Mouse (Mus musculus) spleen, postnatal 14 days (tissue): ENCODE measurements around the gene Plekhh2.

Source experiments
- DNase-seq, 2 experiments: peaks; one replicate each; pipeline ENCODE4 v3.0.0; 2021 to 2022; ENCODE audit warnings: low spot score in 2 of 2

Gene Plekhh2

DNA sequence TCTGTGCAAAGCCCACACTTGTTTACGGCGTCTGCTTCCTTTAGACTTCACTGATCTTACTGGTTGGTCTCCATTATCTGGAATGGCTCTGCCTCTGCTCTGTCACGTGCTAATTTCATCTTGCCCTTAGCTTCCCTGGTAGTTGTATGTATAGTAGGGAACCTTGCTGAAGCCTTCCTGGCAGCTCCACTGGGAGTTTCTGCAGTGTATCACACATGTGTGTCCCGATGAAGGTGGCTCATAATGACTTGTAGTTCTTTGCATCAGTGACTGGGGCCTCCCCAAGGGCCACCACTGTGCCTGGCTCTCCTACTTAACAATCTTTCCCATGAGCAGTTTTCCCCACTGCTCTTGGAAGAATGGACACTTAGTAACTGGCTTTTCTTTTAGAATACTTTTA, 96.9 kb downstream of the Plekhh2 start:
- DNase-seq: no peak

- DNase-seq: no peak
Measured at GRCm38 (mm10) chr17:84611500-84611899, 99.8 kb downstream of the Plekhh2 start.

- no peak for DNase-seq
Measured at GRCm38 (mm10) chr17:84611971-84612370, 100.3 kb downstream of the Plekhh2 start.

DNA sequence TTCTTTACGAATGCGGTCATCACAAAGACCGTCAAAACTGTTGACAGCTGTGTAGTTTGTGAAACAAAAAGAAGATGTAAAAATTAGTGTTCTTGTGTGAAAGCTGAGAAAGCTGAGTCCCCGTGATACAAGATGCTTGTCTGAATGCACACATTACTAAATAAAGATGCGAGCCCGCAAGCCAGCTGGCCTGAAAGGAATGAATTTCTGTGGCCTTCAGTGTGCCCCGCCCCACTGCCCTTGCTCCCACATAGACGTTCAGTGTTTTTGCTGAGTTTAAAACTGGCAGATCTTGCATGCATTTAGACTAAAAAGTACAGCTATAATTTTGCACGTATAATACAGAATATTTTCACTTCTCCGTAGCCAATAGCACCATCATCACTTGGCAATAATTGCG, 104.1 kb downstream of the Plekhh2 start:
- no peak for DNase-seq

DNA sequence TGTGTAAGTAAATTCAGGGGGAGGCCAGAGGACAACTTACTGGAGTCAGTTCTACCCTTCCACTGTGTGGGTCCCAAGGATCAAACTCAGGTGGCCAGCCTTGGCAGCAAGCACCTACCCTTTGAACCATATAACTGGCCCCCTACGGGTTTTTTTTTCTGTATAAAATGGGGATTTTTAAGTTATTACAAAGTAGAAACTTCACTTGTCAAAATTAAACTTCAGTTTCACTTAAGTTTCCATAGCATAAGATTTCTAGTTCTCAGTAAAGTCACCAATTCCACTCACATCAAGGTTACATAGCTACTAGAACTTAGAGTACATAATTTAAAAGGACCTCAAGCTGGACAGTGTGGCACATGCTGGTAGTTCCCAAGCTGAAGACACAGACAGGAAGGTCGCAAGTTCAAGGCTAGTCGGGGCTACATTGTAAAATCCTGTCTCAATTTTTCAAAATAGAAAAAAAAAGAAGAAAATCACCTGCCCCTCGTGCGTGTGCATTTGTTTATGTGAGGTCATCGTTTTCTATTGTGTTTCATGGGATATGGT, 104.9 kb downstream of the Plekhh2 start:
- DNase-seq: no peak

DNA sequence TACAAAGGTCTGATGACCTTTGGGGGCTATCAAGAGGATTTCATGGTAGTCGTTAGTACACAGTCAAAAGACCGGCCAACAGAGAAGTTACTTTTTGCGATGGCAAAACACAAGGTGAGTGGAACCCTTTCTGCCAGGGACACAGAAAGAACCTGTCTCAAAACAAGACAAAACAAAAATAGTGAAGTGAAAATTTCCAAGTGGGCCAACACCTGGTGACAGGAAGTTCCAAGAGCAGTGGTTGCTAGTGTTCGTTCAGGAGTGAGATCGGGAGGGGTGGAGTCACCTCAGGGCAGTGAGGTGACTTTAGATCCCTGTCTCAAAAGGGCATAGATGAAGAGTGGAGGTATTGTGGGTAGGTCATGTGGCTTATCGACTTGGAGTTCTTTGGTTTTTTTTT, 106.3 kb downstream of the Plekhh2 start:
- no peak for DNase-seq

DNA sequence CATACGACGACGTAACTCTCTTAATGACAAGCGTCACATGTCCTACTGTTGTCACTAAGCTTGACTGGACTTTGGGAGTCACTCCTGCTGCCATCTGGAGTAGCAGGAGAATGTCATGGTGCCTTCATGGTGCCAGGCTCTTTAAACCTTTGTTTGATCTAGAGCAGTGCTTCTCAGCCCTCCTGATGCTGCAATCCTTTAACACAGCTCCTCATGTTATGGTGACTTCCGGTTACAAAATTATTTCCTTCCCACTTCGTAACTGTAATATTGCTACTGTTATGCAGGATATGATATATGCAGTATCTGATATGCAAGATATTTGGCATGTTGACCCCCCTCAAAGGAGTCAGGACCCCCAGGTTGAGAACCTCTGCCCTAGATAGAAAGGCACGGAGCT, 107.4 kb downstream of the Plekhh2 start:
- DNase-seq: no peak

- no peak for DNase-seq
Measured at GRCm38 (mm10) chr17:84620076-84620475, 108.4 kb downstream of the Plekhh2 start.

DNA sequence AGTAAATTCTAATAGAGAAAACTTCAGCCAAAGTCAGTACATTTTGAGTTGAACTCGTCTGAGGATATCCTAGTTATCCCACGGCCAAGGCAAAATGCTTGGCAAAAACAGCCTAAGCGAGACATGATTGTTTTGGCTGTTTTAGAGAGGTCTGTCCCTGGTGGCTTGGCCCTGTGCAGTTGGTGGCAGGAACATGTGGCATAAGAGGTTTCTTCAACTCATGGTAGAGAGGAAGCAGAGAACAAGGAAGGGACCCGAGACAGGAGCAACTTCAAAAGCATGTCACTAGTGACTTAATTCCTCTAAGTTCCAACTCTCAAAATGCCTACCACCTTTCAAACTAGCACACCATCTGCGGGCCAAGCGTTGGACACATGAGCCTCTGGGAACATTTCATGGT, 108.9 kb downstream of the Plekhh2 start:
- DNase-seq: no peak

DNA sequence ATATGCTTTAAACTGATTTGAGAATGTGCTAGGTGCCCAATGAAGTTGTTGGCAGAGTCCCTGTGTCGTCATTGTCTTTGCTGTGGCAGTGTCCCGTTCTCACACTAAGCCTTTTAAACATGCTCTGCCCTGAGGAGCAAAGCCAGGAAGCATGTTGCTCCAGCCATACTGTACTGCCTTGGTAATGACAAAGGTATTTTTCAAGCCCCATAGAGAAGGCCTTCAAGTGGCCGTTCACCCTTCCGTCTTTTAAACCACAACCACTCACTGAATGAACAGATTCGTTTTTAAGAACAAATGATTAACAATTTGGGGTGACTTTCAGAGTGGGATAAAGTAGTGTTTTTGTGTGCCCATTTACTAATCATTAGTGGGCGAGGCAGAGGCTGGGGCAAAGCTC, 109.5 kb downstream of the Plekhh2 start:
- DNase-seq: no peak

GRCm38 (mm10) chr17:84622028-84622427, 110.3 kb downstream of the Plekhh2 start:
- no peak for DNase-seq

DNA sequence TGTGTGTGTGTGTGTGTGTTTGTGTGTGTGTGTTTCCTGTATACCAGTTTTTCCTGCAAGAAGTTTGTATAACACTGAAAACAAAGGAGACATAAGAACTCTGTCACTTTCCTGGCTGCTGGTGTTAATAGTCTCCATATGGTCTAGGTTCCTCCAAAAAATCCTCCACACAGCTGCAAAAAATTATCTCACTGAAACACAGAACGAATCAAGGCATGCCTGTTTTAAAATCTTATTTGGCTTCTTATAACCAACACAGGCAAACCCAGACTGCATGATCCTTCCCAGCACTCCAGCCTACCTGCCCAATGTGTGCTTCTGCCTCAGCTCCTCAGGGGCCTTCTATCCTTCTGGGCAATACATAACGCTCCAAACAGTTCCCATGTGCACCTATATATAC, 111.2 kb downstream of the Plekhh2 start:
- no peak for DNase-seq

DNA sequence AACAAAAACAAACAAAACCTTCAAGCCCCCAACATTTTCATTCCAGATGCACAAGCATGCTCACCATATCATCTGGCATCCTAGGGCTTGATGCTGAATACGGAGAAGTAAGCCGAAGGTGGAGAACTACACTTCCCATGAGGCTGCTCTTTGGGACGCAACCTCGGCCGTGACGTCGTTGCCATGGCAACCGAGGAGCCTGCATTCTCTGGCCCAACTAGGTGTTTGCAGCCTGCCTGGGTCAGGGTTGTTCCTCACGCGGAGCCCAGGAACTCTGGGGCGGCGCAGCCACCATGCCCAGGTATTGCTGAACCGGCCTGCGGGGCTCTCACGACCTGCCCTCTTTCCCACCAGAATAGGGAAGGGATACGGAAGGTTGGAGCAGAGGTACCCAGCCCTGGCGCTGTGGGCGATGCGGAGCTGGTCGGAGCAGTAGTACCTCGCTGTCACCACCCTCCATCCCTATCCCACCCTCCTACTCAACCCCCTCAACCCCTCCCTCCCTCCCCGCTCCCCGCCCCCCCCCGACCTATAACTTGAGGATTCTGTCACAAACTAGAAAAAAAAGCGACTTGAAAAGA, 114.7 kb downstream of the Plekhh2 start, which contains the start of gene Dync2li1:
TSS of gene Dync2li1 (plus strand) at position 221 of the 581 bp plus-strand sequence.
- DNase-seq: peak; percentile 40 to 62

DNA sequence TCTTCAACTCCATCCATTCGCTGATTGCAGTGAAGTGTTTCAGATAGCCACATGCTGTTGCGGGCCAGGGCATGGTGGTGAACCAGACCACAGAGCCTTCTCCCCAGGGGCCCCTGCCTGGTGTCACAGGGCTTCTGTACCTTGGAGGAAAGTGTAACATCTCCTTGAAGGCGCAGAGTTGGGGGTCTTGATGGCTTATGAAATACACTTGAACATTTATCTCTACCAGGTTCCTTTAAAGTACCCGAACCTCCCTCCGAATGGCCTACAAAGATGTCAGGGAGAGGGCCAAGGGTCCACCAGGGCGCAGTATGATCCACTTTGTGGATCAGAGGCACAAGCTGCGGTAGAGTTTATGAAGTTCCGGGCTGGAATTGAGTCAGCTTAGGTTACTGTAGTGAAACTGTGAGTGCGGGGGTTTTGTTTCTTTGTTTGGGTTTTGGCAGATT, 115.2 kb downstream of the Plekhh2 start:
- DNase-seq: no peak

DNA sequence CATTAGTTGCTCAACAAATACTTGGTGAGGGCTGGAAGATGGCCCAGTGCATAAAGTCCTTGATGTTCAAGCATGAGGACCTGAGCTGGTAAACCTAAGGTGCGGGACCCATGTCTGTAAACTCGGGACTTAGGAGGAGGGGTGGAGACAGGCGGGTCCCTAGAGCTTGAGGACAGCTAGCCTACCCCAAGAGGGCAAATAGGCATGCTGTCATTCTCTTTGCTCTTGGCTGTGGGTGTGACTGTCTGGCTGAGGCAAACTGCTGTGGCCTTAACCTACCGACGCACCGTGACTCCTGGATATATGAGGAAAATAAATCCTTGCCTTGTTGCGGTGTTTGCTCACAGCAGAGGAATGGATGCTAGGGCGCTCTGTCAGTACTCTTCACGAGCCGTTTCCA, 116.0 kb downstream of the Plekhh2 start:
- DNase-seq: no peak

DNA sequence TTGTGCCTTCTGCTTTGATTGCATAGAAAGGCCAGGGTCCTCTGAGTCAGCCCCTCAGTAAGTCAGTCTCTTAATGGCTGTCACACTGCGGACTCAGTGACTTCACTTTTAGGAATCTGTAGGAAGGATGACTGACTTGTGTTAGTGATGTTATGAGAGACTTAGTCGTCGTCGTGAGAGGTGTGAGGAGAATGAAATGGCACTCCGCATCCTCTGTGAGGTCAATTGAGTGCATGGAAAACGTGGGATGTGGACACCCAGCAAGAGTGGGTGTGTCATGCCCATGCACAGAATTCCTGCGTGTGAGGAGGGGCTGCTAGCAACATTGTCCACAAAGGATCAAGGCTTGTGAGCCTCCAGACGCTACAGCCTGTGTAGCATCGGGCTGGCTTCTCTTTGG, 116.9 kb downstream of the Plekhh2 start:
- DNase-seq: no peak

DNA sequence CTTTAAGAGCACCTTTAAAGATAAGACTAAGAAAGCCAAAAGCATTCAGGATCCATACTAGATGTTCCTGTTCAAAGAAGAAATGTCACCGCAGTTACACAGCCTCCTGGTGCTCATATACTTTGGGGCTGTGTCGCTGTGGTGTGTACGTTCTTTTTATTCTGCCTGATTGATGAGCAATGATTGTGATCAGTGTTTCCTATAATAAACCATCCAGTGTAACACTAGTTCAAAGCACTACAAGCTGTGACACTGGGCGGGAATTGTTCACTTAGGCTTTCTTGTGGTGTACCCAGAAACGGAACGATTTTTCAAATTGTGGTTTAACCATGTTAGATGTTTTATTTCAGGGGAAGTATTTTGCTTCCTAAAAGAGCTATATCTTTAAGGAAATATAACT, 120.1 kb downstream of the Plekhh2 start:
- no peak for DNase-seq

DNA sequence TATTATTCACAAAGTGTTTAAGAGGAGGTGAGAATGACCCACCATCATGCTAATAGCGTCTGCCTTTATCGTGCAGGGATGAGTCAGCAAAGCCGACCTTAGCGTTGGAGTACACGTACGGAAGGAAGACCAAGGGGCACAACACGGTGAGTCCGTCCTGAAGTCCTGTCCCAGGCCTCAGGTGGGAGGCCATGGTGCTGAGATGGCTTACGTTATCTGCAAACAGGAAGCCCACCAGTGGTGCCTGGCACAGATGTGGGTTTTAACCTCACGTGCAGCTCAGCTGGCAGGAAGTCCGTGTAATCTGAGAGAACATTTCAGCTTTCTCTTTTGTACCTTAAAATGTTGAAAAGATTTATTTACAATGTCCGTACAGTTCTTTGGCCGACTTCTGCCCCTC, 121.7 kb downstream of the Plekhh2 start:
- DNase-seq: no peak

DNA sequence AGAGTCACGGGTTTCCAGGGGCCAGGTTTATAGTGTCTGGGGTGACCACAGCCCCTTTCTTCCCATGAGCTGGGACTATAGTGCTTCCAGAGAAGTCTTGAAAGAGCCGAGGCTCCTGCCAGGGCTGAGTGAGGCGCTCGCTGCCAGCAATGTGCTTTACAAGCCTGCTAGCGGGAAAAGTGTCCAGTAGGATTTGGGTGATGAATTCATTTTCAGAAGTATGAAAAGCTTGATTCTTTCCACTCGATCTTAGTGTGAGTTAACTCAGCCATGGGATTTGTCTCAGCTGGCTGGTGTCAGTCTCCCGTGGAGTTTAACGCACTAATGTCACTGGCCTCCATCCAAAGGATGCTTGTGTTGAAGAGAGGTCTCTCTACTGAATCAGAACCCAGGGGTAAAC, 124.6 kb downstream of the Plekhh2 start:
- DNase-seq: no peak

DNA sequence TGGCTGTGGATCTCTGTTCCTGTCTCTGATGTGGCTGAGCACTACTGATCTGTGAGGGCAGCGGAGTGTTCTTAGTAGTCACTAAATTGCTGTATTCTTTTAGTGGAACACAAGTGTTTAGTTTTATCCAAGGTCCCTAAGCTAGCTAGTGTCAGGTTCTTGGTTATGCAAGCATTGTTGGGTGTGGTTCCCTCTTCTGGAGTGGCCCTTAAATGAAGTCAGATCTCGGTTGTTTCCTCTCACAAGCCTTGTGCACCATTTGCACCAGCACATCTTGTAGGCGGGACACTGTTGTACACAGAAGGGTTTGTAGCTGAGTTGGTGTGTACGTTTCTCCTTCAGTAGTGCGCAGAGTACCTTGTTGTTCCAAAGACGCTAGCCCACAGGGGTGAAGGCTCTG, 126.3 kb downstream of the Plekhh2 start:
- DNase-seq: no peak

- no peak for DNase-seq
Measured at GRCm38 (mm10) chr17:84639796-84640378, 128.2 kb downstream of the Plekhh2 start.

DNA sequence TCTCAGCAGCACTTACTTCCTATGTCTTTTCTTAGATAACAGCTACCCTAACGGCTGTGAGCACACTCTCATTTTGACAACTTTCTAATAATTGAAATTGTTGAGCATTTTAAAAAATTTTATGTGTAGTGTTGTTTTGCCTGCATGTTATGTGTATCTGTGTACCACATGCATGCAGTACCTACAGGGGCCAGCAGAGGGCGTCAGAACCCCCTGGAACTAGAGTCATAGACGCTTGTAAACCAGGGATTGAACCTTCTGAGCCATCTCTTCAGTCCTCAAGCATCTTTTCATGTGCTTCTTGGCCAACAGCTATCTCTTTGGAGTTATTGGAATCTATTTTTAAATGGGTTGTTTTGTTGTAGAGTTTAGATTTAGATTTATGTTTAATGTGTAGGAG, 130.2 kb downstream of the Plekhh2 start:
- peak in 1 of 2 experiments; percentile 35 for DNase-seq

DNA sequence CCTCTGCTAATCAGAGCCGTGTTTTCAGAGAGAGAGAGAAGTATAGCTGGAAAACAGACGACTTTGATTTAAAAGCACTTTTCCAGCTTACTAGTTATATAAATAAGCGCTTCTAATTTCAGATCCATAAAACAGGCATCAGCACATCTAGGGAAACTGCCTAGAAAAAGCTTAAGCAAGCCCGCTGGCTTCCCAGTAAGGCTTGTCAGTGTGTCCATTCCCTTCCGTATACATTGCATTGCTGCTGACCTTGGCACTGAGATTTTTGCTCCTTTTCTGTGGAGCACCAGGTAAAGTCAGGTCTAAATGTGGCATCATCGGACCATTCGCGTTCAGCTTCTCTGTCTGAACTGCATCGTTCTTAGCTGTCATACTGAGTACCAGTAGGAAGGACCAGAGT, 130.6 kb downstream of the Plekhh2 start:
- DNase-seq: no peak
